Mouse (Mus musculus) naive thymus-derived CD4-positive, alpha-beta T cell, adult 2 months (primary cell): Measurements from ENCODE around the gene Rhox2a.
"Not testable (repeated sequence)": the region's sequence is repeated elsewhere in the genome, so short reads cannot be mapped to it uniquely, and the experiment has no call there.

ENCODE experiments used
- DNase-seq: peaks from one replicate; pipeline ENCODE4 v3.0.0-alpha.2; 2011; ENCODE audit warnings: low read depth

Rhox2a gene

GRCm38 (mm10) chrX:37244676-37245075 is at the start of gene Rhox2a:
Gene Rhox2a, plus strand, starts transcription at chrX:37244976.
- DNase-seq: not testable (repeated sequence)

- no peak for DNase-seq
Measured at GRCm38 (mm10) chrX:37198676-37199075, 46.1 kb upstream of the Rhox2a start.

GRCm38 (mm10) chrX:37210941-37211340 is 33.8 kb upstream of the Rhox2a start, which contains the start of gene Gm9:
Gene Gm9, minus strand, starts transcription at chrX:37211041.
- DNase-seq: no peak

- DNase-seq: not testable (repeated sequence)
Measured at GRCm38 (mm10) chrX:37222158-37222557, 22.6 kb upstream of the Rhox2a start, which contains the start of gene Rhox1. Gene Rhox1, minus strand, starts transcription at chrX:37222258.

- not testable (repeated sequence) for DNase-seq
Measured at GRCm38 (mm10) chrX:37249619-37250018, 4.8 kb downstream of the Rhox2a start, which contains the start of gene Rhox3a. Gene Rhox3a, plus strand, starts transcription at chrX:37249919.

GRCm38 (mm10) chrX:37265038-37265437 is 20.3 kb downstream of the Rhox2a start, which contains the start of gene Rhox4a:
Gene Rhox4a, plus strand, starts transcription at chrX:37265338.
- not testable (repeated sequence) for DNase-seq
